Mouse (Mus musculus) embryo, embryonic 9.5 days (tissue): ENCODE data around the gene Slc2a12.

ENCODE experiments used
- DNase-seq: peaks from one replicate; pipeline ENCODE4 v3.0.0-alpha.2; 2017; ENCODE audit errors: extremely low spot score

Gene Slc2a12

DNA sequence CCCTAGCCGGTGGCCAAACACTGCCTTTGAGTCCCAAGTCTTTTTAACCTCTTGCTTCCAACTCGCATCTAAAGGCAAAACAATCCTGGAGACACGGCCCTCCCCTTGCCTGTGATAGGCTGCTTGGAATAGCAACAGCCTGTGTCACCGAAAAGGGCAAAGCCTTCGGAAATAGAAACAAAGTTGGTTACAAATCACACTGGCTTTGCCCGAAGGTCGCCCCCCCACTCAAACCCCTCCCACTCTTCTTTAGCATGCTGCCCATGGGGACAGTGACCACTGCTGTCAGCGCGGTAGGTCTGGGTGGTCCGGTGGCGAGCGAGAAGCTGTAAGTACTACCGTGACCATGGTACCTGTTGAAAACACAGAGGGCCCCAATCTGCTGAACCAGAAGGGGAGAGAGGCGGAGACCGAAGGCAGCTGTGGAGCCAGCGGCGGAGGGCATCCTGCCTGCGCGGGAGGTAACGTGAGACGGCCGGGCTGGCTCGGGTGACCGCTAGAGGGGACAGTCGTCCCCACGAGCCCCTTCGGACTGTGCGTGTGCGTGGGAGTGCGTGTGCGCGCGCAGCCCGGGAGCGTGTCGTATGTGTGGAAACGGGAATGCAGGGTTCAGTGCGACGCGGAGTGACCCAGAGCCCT lies at the start of gene Slc2a12:
TSS of gene Slc2a12 (plus strand) at position 159 of the 639 bp plus-strand sequence.
- DNase-seq, result peak; percentile 79

DNA sequence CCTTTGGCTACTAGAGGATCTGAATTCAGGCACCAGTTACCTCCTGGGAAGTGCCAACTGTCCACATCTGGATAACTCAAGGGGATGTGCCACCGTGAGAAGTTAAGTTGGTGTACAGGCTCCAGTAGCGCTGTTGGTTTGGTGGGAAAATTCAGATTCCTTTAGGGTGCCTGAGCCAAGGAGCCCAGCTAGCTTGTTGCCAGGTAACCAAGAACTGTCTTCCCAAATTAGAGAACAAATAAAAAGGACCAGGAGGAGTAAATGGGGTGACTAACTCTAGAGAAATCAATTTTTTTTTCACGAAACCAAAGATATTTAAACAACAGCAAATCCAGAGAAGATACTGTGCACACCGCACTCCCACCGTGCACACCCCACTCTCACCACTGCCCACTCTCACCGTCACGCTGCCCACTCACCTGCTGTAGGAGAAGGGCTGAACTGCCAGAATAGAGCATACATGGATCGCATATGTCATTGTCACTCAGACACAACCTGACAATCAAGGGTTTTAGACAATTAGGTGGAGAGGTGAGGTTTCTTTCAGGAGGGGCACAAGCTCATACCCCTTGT lies 45.8 kb upstream of the Slc2a12 start:
- DNase-seq, result no peak

DNA sequence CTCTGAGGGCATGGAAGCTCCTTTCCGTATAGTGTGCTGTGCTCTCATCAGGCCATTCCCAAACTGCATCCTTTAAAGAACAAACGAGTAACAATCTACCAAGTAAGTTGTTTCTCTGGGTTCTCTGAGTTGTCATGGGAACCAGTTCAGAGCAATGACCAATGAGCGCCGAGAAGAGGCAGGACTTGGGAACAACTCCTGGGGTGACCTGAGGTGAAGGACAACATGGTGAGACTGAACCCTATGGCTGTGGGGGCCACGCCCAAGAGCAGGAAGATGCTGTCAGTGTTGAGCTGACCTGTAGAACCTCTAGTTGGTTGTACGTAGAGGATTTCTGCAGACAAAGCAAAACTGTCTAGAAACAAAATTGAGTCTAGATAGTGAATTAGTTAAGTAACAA lies 43.8 kb upstream of the Slc2a12 start:
- no peak for DNase-seq

DNA sequence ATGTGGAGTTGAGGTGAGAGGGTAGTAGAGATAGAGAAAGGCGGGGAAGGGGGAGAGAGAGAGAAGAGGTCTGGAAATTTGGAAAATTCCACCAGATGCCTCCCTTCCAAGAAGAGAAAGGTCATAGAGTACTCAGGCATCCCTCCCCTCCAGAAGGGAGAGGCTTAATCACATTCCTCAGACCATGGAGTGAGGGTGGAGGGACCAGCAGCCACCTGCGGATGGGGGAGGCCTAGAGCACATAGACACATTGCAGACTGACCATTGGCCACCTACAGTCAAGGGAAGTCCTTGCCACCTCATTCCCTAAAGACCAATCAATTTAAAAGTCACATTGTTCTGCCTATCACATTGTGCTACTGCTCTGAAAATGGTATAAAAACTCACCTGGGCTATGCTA lies 40.0 kb upstream of the Slc2a12 start:
- no peak for DNase-seq

DNA sequence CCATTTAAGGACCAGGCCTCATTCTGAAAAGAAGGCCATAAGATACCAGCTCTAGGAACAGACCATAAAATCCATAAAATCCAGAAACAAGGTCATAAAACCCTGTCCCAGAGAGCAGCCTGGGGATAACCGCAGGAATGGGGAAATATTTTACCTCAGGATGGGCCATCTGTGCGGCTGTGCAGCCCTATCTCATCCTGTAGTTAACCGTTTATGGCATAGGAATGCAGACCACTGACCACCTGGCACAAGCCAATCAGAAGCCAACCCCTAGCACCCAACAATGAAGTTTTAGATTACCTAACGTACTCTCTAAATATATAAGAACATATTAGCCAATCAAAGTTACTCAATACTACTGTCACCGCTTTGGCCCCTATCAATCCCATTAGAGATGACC lies 36.5 kb upstream of the Slc2a12 start:
- DNase-seq, result no peak

DNA sequence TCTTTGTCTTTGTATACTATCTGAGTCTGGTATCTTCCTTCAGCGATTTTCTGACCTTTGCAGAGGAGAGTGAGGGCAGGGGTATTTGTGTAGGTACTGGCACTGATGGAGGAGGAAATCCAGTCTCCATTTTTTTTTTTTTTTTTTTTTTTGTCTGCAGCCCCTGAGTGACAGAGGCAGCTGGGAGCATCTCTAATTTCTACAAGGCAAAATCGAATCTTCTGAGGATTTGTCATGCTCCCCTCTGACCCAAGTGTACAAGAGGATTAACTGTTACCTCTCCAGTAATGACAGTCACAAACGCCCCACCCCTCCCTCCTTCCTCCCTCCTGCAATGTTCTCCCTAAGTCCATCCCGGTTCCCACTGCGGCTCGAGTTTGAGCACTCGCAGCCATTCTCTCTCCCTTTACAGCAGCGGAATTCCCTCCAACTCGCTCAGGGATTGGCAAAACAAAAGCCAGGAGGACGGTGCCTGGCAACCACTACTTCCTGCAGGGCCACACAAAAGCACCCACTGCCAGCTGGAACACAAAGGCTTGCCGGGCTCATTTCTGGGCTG lies 35.9 kb upstream of the Slc2a12 start:
- peak; percentile 77 for DNase-seq

DNA sequence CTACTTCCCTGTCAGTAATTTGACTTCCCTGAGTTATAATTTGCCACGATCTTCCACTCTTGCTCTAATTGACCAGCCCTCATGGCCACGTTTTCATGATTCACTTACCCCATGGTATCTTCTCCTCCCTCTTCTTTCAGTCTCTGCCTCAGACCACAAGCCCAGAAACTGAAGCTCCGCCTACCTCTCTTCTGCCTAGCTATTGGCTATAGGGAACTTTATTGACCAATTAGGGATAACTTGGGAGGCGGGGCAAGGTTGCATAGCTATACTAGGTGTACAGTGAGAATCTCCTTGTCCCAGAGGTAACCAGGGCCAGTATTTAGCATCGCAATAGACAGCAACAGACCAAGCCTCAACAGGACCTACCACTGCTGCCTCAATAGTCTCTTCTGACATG lies 31.5 kb upstream of the Slc2a12 start:
- no peak for DNase-seq

DNA sequence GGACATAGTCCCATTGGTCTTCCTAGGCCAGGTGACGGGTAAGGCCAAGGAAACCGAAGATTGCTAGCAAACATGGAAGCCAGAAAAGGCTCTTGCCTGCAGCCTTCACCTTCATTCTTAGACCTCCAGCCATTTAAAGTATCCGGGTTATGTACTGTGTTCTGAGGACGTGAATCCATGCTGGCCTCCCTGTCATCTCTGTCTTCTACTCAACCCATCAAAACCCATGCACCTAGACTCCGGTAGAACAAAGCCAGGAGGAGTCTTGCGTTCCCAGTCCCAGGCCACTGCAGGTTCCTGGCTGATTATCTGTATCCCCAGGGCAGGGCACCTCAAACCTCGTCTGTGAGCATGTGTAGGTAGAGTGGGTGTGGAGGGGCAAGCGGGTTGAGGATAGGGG lies 30.3 kb upstream of the Slc2a12 start:
- no peak for DNase-seq

DNA sequence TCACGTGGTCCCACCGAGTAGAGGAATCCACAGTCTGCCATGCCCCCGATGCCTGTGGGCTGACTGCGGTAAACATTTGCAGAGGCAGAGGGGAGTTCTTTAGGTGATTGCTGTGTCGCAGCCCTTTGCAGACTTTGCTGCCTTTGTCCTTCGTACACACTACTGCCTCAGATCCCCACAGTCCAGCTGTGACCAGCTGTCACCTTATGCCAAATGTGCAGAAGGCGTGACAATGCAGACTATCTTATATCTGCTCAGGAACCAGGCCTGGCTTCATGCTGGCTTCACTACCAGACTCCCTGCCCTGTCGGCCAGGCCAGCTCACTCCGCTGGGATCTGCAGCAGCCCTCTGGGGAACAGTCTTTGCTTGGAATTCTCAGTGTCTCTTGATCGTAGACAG lies 29.5 kb upstream of the Slc2a12 start:
- no peak for DNase-seq

DNA sequence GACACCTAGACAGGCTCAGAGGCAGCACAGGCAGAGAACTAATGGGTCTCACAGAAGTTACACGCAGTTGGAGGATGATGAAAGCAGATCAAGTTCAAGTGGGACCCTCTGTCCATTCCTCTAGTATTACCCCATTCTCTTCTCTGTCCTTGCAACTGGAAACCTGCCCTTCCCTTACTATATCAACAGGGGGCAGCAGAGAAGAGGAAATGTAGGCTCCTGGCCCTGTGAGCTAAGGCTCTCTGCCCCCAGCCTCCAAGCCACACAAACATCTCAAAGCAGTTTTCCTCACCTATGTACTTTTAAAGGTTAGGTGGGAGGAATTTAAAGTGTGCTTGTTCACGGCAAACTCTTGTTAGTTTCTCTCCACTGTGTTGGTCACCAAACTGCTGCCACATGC lies 26.0 kb upstream of the Slc2a12 start:
- DNase-seq, result peak; percentile 4

DNA sequence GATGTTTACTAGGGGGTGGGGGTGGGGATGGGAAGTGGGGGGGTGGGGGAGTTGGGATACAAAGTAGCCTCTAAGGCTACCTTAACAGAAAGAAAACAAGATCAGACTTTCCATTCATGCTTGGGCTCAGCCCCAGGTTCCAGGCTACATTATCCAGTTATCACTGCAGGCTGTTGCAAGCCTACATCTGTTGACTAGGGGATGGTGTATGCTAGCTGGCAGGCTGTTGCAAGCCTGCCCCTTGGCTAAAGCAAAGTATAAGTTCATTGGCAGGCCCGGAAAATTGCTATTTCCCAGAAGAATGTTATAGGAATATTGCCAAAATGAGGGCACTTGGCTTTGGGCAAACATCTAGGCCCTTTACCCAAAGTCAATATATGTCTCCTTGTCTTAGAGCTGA lies 16.0 kb upstream of the Slc2a12 start:
- DNase-seq, result no peak

DNA sequence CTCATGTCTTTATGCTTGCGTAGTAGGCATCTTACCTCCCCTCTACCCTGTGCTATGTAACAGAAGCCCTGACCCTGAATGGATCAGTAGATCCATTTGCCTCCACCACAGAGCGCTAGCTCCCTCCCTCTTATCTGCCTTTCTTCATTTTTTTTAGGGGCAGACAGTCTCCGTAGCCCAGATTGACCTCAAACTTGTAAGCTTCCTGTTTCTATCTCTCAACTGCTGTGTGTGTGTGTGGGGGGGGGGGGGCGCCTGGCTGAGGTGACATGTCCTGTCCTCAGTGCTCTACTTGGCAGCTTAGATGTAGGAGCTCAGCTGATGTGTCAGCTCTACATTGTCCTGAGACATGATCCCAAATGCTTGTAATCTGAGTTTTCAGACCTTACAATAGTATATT lies 13.7 kb upstream of the Slc2a12 start:
- DNase-seq, result no peak

DNA sequence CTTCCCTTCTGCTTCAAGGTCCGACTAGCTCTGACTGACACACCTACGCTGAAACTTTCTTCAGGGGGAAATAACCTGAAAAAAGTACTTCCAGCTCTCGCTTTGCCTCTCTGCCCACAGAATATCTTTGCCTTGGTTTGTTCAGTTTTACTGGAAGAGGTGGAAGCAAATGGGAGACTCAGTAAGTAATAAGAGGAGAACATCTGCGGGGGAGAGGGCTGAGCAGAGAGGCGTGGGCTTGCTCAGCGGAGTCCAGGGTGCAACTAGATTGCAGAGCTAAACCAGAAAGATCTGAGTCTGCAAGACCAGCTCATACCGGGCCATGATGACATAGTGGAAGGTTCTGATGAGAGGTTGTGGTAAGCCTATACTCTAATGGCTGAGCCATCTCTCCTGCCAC lies 13.3 kb upstream of the Slc2a12 start:
- no peak for DNase-seq

DNA sequence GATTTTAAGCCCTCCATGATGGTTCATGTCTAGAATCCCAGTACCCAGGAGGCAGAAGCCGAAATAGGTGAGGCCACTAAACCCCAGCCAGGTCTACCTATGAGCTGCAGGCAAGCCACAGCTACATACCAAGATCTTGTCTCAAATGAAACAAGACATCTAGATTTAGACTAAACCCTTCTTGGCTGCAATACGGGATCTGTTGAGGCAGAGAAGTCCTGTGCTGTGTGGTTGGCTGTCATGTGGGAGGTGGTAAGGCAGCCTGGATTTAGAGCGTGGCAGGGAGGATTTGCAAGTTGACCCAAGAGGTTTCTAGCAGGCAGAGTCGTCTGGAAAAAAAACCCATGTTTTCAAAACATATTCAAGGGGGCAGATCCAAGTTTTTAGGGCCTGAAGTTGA lies 12.9 kb upstream of the Slc2a12 start:
- no peak for DNase-seq

DNA sequence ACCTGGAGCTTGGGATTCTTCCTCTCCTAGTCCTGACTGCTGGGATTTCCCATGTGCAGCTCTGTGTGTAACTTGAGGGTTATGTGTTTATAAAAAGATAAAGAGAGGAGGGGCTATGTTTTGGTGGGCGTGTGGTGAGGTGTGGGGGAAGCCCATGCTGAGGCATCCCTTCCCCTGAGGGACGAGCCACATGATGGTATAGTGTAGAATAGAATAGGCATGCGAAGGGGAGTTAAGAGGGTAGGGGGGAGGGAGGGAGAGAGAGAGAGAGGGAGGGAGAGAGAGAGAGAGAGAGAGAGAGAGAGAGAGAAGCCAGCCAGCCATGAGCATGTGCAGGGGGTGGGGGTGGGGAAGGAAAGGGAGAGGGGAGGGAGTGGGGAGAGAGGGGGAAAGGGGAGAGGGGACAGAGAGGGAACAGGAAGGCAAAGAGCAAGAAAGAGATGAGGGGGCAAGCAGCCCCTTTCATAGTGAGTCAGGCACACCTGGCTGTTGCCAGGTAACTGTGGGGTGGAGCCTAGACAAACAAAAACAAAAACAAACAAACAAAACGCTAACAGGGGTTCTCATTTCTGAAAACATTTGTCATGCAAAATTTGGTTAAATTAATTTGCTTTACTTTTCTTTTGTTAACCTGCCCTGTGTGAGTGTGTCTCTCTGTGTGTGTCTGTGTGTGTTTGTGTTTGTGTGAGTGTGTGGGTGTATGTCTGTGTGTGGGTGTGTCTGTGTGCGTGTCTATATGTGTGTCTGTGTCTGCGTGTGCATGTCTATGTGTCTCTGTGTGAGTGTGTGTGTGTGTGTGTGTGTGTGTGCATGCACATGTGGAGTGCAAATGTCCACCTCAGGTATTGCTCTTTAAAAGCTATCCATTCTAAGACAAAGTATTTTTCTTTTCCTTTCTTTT lies 11.2 kb upstream of the Slc2a12 start:
- DNase-seq, result no peak

DNA sequence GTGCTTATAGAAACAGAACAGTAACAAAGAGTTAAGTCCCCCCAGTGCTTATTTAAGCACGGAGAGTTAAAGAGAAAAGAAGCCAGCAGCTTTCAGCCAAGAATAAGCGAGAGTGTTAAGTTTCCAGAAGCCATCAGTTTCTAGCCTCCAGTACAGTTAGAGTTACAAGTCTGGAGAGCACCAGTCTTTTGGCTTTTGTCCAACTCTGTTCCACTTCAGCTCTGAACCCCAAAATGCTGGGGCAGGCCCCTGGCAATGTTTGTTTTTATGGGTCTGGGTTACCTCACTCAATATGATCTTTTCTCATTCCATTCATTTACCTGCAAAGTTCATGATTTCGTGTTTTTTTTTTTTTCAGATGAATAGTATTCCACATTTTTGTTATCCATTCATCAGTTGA lies 7.6 kb upstream of the Slc2a12 start:
- no peak for DNase-seq

DNA sequence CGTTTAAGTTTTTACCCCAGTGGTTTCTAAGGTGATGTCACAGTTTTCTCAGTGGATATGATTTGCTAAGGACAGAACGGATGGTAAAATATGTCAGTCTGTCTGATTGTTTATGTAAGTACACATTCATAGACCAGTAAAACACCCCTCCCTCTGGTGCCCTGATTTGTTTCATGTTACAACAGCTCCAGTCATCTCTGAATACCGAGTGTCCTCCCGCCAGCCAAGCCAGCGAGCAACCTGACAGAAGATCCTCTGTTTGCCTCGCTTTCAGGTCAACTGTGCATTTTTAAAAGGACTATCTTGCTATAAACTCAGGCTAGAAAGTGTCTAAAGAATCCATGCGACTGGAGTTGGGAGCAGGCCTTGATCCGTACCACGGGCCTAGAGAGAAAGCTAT lies 640 bp upstream of the Slc2a12 start:
- DNase-seq, result peak; percentile 15

DNA sequence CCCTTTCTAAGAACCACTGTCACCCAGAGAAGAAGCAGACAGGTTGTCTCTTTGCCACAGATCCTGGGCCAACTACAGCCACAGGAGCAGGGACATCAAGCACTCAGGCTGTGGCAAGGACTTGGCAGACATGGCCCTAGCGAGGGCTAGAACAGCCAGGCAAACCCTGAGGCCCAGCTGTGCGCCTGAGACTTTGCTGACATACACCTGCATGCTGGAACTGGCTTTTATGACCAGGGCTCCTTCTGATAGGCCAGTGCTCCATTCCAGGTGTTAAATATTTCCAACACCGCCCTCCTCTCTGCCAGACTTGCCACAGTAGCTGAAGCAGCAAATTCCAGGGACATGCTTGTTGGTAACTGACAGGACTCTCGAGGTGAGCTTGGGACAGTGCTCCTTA lies 3.9 kb downstream of the Slc2a12 start:
- DNase-seq, result no peak

DNA sequence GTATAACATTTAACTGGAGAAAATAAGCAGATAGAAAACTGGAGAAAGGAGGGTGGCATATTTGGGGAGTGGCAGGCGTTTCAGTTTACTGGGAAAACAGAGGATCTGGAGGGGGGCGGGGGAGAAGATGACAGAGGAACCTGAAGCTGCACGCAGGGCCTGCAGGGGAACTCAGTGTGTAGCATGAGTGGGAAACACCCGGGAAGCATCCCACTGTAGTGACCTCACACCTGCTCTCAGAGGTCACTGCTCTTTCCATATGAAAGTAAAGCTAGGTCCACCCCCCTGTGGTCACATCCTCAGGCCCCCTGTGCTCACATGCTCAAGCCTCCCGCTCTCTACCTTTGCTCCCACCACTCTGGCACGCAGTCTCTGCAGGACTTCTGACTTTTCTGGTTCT lies 9.0 kb downstream of the Slc2a12 start:
- DNase-seq, result no peak

DNA sequence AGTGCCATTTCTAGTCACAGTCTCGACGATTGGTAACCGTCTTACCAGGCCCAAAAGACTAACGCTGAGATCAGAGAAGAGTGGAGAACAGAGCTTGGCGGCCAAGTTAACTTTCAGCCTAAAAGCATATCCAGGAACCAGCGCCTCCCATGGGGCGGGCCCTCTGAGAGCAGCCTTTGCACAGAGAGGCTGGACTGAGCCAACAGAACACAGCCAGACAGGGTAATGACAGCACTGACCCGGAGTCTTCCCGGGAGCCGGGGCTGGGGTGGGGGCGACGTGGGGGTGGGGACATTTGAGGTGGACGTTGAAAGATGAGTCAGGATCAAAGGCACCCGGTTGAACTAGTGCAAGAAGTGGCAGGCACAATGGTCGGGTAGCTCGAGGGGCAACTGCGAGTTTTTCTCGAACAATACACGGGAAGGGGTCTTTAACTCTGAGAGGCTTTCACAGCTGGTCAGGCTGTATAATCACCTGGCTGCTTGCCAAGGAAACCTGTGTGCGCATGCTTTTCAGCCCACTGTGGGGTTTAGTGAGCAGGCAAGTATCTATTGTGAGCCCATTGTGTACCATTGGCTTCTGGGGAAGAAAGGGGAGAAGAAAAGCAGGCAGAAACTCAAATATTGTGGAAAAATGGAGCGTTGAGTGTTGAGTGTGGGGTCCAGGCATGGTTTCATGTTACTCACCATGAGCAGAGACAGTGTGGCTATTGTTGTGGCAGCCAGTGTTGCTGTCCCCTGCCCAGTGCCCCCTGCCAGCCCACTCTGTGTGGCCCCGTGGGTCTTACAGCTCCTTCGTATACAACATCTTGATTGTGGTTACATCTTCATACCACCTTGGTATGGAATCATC lies 13.9 kb downstream of the Slc2a12 start:
- DNase-seq, result peak; percentile 30

DNA sequence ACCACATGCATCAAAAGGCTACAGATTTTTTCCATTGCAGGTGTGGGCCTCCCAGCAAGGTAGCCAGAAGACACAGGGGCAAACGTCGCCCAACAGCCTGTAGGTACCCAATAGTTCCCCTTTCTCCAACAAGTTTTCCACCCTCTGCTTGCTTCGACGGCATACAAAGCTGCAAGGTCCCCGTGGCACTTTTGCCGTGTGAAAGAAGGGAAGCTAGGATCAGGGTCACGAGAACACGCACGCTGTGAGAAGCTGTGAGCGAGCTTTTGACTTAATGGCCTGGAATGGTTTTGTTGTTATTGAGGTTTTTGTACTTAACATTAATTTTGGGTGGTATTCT lies 14.5 kb downstream of the Slc2a12 start:
- no peak for DNase-seq
